Mouse (Mus musculus): ENCODE results near the gene Ppp1r15a. TPM values are rescaled to one million over a fixed set of nuclear protein-coding genes. Genes with fewer than 3 reads are reported as not detected.
"Not testable (repeated sequence)": the region's sequence is repeated elsewhere in the genome, so short reads cannot be mapped to it uniquely, and the experiment has no call there.

Ppp1r15a gene
- polyA plus RNA-seq, 1 experiment = 32.5 TPM

GRCm38 (mm10) chr7:45537602-45538001, 11.5 kb upstream of the Ppp1r15a start:
- Histone ChIP-seq H3ac (ENCODE audit: control insufficient read depth, insufficient read length, low read depth) (no peak overlapping the region), H3K79me2 (ENCODE audit: control insufficient read depth, insufficient read depth) (no peaks in the 10 kb centered on the region), H3K4me3 (ENCODE audit: insufficient read depth, poor library complexity, severe bottlenecking) (no peak overlapping the region), H3K27me3 (ENCODE audit: control insufficient read depth, insufficient read depth, insufficient read length) (no peaks in the 10 kb centered on the region), H3K79me3 (ENCODE audit: low read depth) (no peaks in the 10 kb centered on the region), H3K36me3 (ENCODE audit: control insufficient read depth, insufficient read depth) (no peaks in the 10 kb centered on the region)
- TF ChIP-seq MYOG (IDR thresholded peaks at IDR 0.05; ENCODE audit: control insufficient read depth, extremely low read depth, insufficient read length) = no peak
- no peak for TF ChIP-seq CEBPB (IDR thresholded peaks at IDR 0.05; ENCODE audit: low read depth)
- no peak for TF ChIP-seq USF1 (IDR thresholded peaks at IDR 0.05; ENCODE audit: low read depth)
- TF ChIP-seq CTCF (IDR thresholded peaks at IDR 0.05; ENCODE audit: control insufficient read depth, insufficient read depth, insufficient read length) = no peak
- TF ChIP-seq FOSL1 (IDR thresholded peaks at IDR 0.05; ENCODE audit: insufficient read depth, low read length, poor library complexity, severe bottlenecking) = no peak
- no peak for TF ChIP-seq MYOD1 (IDR thresholded peaks at IDR 0.05; ENCODE audit: control insufficient read depth, insufficient read length, low read depth)
- no peak for TF ChIP-seq MAX (IDR thresholded peaks at IDR 0.05)

GRCm38 (mm10) chr7:45535676-45536075, 9.6 kb upstream of the Ppp1r15a start:
- no peak overlapping the region for H3ac ChIP-seq (ENCODE audit: control insufficient read depth, insufficient read length, low read depth)
- TF ChIP-seq FOSL1 (IDR thresholded peaks at IDR 0.05; ENCODE audit: insufficient read depth, low read length, poor library complexity, severe bottlenecking) (no peak), MYOG (IDR thresholded peaks at IDR 0.05; ENCODE audit: control insufficient read depth, extremely low read depth, insufficient read length) (no peak), MYOD1 (IDR thresholded peaks at IDR 0.05; ENCODE audit: control insufficient read depth, insufficient read length, low read depth) (no peak), MAX (IDR thresholded peaks at IDR 0.05) (no peak), CTCF (IDR thresholded peaks at IDR 0.05; ENCODE audit: control insufficient read depth, insufficient read depth, insufficient read length) (no peak), USF1 (IDR thresholded peaks at IDR 0.05; ENCODE audit: low read depth) (no peak), CEBPB (IDR thresholded peaks at IDR 0.05; ENCODE audit: low read depth) (no peak)
- no peak overlapping the region for H3K4me3 ChIP-seq (ENCODE audit: insufficient read depth, poor library complexity, severe bottlenecking)
- no peaks in the 10 kb centered on the region for H3K36me3 ChIP-seq (ENCODE audit: control insufficient read depth, insufficient read depth)
- H3K27me3 ChIP-seq (ENCODE audit: control insufficient read depth, insufficient read depth, insufficient read length) = no peaks in the 10 kb centered on the region
- no peaks in the 10 kb centered on the region for H3K79me3 ChIP-seq (ENCODE audit: low read depth)
- no peaks in the 10 kb centered on the region for H3K79me2 ChIP-seq (ENCODE audit: control insufficient read depth, insufficient read depth)

- TF ChIP-seq CEBPB (IDR thresholded peaks at IDR 0.05; ENCODE audit: low read depth) (no peak), MYOD1 (IDR thresholded peaks at IDR 0.05; ENCODE audit: control insufficient read depth, insufficient read length, low read depth) (no peak), MYOG (IDR thresholded peaks at IDR 0.05; ENCODE audit: control insufficient read depth, extremely low read depth, insufficient read length) (no peak), FOSL1 (IDR thresholded peaks at IDR 0.05; ENCODE audit: insufficient read depth, low read length, poor library complexity, severe bottlenecking) (no peak), MAX (IDR thresholded peaks at IDR 0.05) (no peak), USF1 (IDR thresholded peaks at IDR 0.05; ENCODE audit: low read depth) (no peak), CTCF (IDR thresholded peaks at IDR 0.05; ENCODE audit: control insufficient read depth, insufficient read depth, insufficient read length) (no peak)
- no peak overlapping the region for H3K4me3 ChIP-seq (ENCODE audit: insufficient read depth, poor library complexity, severe bottlenecking)
- no peak overlapping the region for H3ac ChIP-seq (ENCODE audit: control insufficient read depth, insufficient read length, low read depth)
- H3K79me2 ChIP-seq (ENCODE audit: control insufficient read depth, insufficient read depth) = peaks cover 4% of the 10 kb centered on the region
- no peaks in the 10 kb centered on the region for H3K27me3 ChIP-seq (ENCODE audit: control insufficient read depth, insufficient read depth, insufficient read length)
- H3K36me3 ChIP-seq (ENCODE audit: control insufficient read depth, insufficient read depth) = no peaks in the 10 kb centered on the region
- H3K79me3 ChIP-seq (ENCODE audit: low read depth) = peaks cover 1% of the 10 kb centered on the region
Observed at GRCm38 (mm10) chr7:45530643-45531042, 4.6 kb upstream of the Ppp1r15a start.

GRCm38 (mm10) chr7:45529461-45529860, 3.4 kb upstream of the Ppp1r15a start:
- TF ChIP-seq FOSL1 (IDR thresholded peaks at IDR 0.05; ENCODE audit: insufficient read depth, low read length, poor library complexity, severe bottlenecking) = no peak
- no peak for TF ChIP-seq MYOD1 (IDR thresholded peaks at IDR 0.05; ENCODE audit: control insufficient read depth, insufficient read length, low read depth)
- TF ChIP-seq MAX (IDR thresholded peaks at IDR 0.05) = no peak
- no peak for TF ChIP-seq CEBPB (IDR thresholded peaks at IDR 0.05; ENCODE audit: low read depth)
- no peak for TF ChIP-seq USF1 (IDR thresholded peaks at IDR 0.05; ENCODE audit: low read depth)
- TF ChIP-seq MYOG (IDR thresholded peaks at IDR 0.05; ENCODE audit: control insufficient read depth, extremely low read depth, insufficient read length) = no peak
- TF ChIP-seq CTCF (IDR thresholded peaks at IDR 0.05; ENCODE audit: control insufficient read depth, insufficient read depth, insufficient read length) = no peak
- Histone ChIP-seq H3K36me3 (ENCODE audit: control insufficient read depth, insufficient read depth) (peaks cover 1% of the 10 kb centered on the region), H3K79me3 (ENCODE audit: low read depth) (peaks cover 12% of the 10 kb centered on the region), H3K4me3 (ENCODE audit: insufficient read depth, poor library complexity, severe bottlenecking) (no peak overlapping the region), H3K27me3 (ENCODE audit: control insufficient read depth, insufficient read depth, insufficient read length) (no peaks in the 10 kb centered on the region), H3K79me2 (ENCODE audit: control insufficient read depth, insufficient read depth) (peaks cover 16% of the 10 kb centered on the region), H3ac (ENCODE audit: control insufficient read depth, insufficient read length, low read depth) (no peak overlapping the region)

GRCm38 (mm10) chr7:45527169-45527568, 1.1 kb upstream of the Ppp1r15a start:
- peaks cover 20% of the 10 kb centered on the region for H3K36me3 ChIP-seq (ENCODE audit: control insufficient read depth, insufficient read depth)
- H3ac ChIP-seq (ENCODE audit: control insufficient read depth, insufficient read length, low read depth); H3K27me3 ChIP-seq (ENCODE audit: control insufficient read depth, insufficient read depth, insufficient read length); H3K4me3 ChIP-seq (ENCODE audit: insufficient read depth, poor library complexity, severe bottlenecking): not testable (repeated sequence)
- peaks cover 19% of the 10 kb centered on the region for H3K79me2 ChIP-seq (ENCODE audit: control insufficient read depth, insufficient read depth)
- peaks cover 14% of the 10 kb centered on the region for H3K79me3 ChIP-seq (ENCODE audit: low read depth)

- Histone ChIP-seq H3ac (ENCODE audit: control insufficient read depth, insufficient read length, low read depth) (no peak overlapping the region), H3K4me3 (ENCODE audit: insufficient read depth, poor library complexity, severe bottlenecking) (peak overlapping the region; percentile 75), H3K36me3 (ENCODE audit: control insufficient read depth, insufficient read depth) (peaks cover 21% of the 10 kb centered on the region), H3K27me3 (ENCODE audit: control insufficient read depth, insufficient read depth, insufficient read length) (no peaks in the 10 kb centered on the region), H3K79me2 (ENCODE audit: control insufficient read depth, insufficient read depth) (peaks cover 19% of the 10 kb centered on the region), H3K79me3 (ENCODE audit: low read depth) (peaks cover 14% of the 10 kb centered on the region)
- TF ChIP-seq CEBPB (IDR thresholded peaks at IDR 0.05; ENCODE audit: low read depth) (no peak), CTCF (IDR thresholded peaks at IDR 0.05; ENCODE audit: control insufficient read depth, insufficient read depth, insufficient read length) (no peak), MAX (IDR thresholded peaks at IDR 0.05) (no peak), MYOD1 (IDR thresholded peaks at IDR 0.05; ENCODE audit: control insufficient read depth, insufficient read length, low read depth) (no peak), USF1 (IDR thresholded peaks at IDR 0.05; ENCODE audit: low read depth) (no peak), MYOG (IDR thresholded peaks at IDR 0.05; ENCODE audit: control insufficient read depth, extremely low read depth, insufficient read length) (no peak), FOSL1 (IDR thresholded peaks at IDR 0.05; ENCODE audit: insufficient read depth, low read length, poor library complexity, severe bottlenecking) (no peak)
Observed at GRCm38 (mm10) chr7:45526474-45527120, 529 bp upstream of the Ppp1r15a start.

All from C2C12 (cell line).